In the genomic region with DNA sequence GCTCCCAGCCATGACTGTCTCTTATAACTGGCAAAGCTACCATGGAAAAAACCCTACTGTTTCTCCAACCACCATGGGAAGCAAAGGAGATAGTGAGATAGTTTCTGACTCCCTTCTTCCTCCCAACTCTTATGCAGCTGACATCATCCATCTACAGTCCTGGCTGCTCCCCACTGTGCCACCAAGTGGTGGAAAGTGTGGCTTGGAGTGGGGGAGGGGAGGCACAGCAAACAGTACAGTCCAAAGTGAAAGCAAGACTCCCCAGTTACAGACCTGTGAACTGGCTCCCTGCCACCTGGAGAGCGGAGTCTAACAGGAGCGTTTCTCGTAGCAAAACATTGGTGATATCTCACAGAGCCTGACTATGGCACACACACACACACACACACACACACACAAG, we compare ENCODE assay signal across 13 mouse cellular contexts. TPM values are rescaled to one million over a fixed set of nuclear protein-coding genes. Genes with fewer than 3 reads are reported as not detected.
DNase-seq lines count a peak whose midpoint lies in the region; ATAC-seq lines count a peak whose summit lies in the region.
"Had no signal": no experiment of that assay in that cellular context is flagged by ENCODE, and none has a peak within 500 bp of the region (broad histone marks: within the 10 kb centered on the region; RNA-seq: fewer than 3 reads in every experiment).

No protein-coding gene starts in this region.

- H3K36me3 ChIP-seq in heart, embryonic 16.5 days (ENCODE audit: control insufficient read depth, insufficient read depth) = no peaks in the 10 kb centered on the region
- H3K36me3 ChIP-seq: heart, embryonic 12.5 days; limb, embryonic 15.5 days; neural tube, embryonic 12.5 days had no signal

- no peaks in the 10 kb centered on the region for H3K4me1 ChIP-seq in heart, embryonic 16.5 days (ENCODE audit: control insufficient read depth, insufficient read depth, low read length)
- H3K4me1 ChIP-seq: forebrain, embryonic 13.5 days; limb, embryonic 15.5 days; neural tube, embryonic 12.5 days had no signal

- no peak overlapping the region for H3K27ac ChIP-seq in heart, embryonic 16.5 days (ENCODE audit: low read length)
- H3K27ac ChIP-seq: forebrain, embryonic 13.5 days; limb, embryonic 15.5 days; neural tube, embryonic 12.5 days had no signal

- no peak overlapping the region for H3K4me3 ChIP-seq in heart, embryonic 16.5 days (ENCODE audit: low read length)
- H3K4me3 ChIP-seq: forebrain, embryonic 13.5 days; heart, embryonic 12.5 days; limb, embryonic 15.5 days; neural tube, embryonic 12.5 days had no signal

- DNase-seq in heart, postnatal 14 days = no peak
- peak; percentile 57 for DNase-seq in 416B (ENCODE audit: low read depth)
- peak; percentile 25 for DNase-seq in lung, postnatal 10 days
- DNase-seq in gastrocnemius, adult 8-10 months (ENCODE audit: low spot score in 2 of 2) = no peak
- no peak for DNase-seq in embryo, embryonic 10.5 days (ENCODE audit: low spot score)
- no peak for DNase-seq in gastrocnemius, postnatal 25 days
- DNase-seq: embryo, embryonic 11 days had no signal

- H3K27me3 ChIP-seq in heart, embryonic 16.5 days (ENCODE audit: control insufficient read depth, insufficient read depth, low read length) = no peaks in the 10 kb centered on the region
- H3K27me3 ChIP-seq: forebrain, embryonic 13.5 days; limb, embryonic 15.5 days had no signal

- WGBS in heart, embryonic 16.5 days = 49% methylated on average over 3 of the region's 3 CpGs

- ATAC-seq in heart, embryonic 16.5 days (replicated peaks; ENCODE audit: extremely low read depth, insufficient read depth, low FRiP score) = 0 out of 2 replicates have a peak, but pooled peaks have one; percentile 32
- peak; percentile 50; the same call in 1 of the 2 replicates for ATAC-seq in granulocyte monocyte progenitor cell, adult 5-6 weeks (replicated peaks; ENCODE audit: poor library complexity, severe bottlenecking)
- ATAC-seq: forebrain, embryonic 13.5 days had no signal

- intact Hi-C loops in heart, postnatal 14 days (cut with DNase I) = no loop called here

- H3K9ac ChIP-seq in heart, embryonic 16.5 days (ENCODE audit: low read length) = no peak overlapping the region
- H3K9ac ChIP-seq: forebrain, embryonic 13.5 days; heart, embryonic 12.5 days; limb, embryonic 15.5 days; neural tube, embryonic 12.5 days had no signal

- no peaks in the 10 kb centered on the region for H3K9me3 ChIP-seq in heart, embryonic 16.5 days (replicated peaks; ENCODE audit: control insufficient read depth, low read length)
- H3K9me3 ChIP-seq: forebrain, embryonic 13.5 days; heart, embryonic 12.5 days; limb, embryonic 15.5 days; neural tube, embryonic 12.5 days had no signal

- H3K4me2 ChIP-seq in heart, embryonic 16.5 days (ENCODE audit: low read depth, low read length) = no peak overlapping the region
- H3K4me2 ChIP-seq: forebrain, embryonic 13.5 days; heart, embryonic 12.5 days; limb, embryonic 15.5 days; neural tube, embryonic 12.5 days had no signal

RNA-seq across cellular contexts. Expression of gene Mrpl46, which starts 20.5 kb away (rescaled TPM):
- polyA plus RNA-seq in heart, embryonic 16.5 days (2015; fragmentation: Nextera tagmentation; extraction: Ambion mirVana) = 59.2 and 64.9 TPM in 2 replicates
- total RNA-seq in heart, postnatal 14 days (2021) = 10 to 100 TPM; 42.8 to 48.3 TPM
- total RNA-seq in granulocyte monocyte progenitor cell, adult 5-6 weeks (2014; fragmentation: Nextera tagmentation) = 30.9 and 37.6 TPM in 2 replicates
- 58.0 and 60.1 TPM in 2 replicates for total RNA-seq in granulocyte monocyte progenitor cell, adult 5-6 weeks (2017)
- total RNA-seq in gastrocnemius, adult 8-10 months (2022) = 10 to 100 TPM; 25.3 to 29.7 (median 26.6) TPM
- total RNA-seq in gastrocnemius, postnatal 25 days (2021) = 10 to 100 TPM; 28.1 to 30.9 TPM

RNA-seq across cellular contexts. Expression of gene Mrps11, which starts 20.9 kb away (rescaled TPM):
- 59.0 and 64.7 TPM in 2 replicates for polyA plus RNA-seq in heart, embryonic 16.5 days (2015; fragmentation: Nextera tagmentation; extraction: Ambion mirVana)
- total RNA-seq in heart, postnatal 14 days (2021) = 10 to 100 TPM; 45.1 to 46.0 TPM
- 40.4 and 49.9 TPM in 2 replicates for total RNA-seq in granulocyte monocyte progenitor cell, adult 5-6 weeks (2014; fragmentation: Nextera tagmentation)
- 32.4 and 35.7 TPM in 2 replicates for total RNA-seq in granulocyte monocyte progenitor cell, adult 5-6 weeks (2017)
- total RNA-seq in gastrocnemius, adult 8-10 months (2022) = 10 to 100 TPM; 26.4 to 34.9 (median 30.2) TPM
- 10 to 100 TPM; 30.2 to 30.3 TPM for total RNA-seq in gastrocnemius, postnatal 25 days (2021)

RNA-seq across cellular contexts. Expression of gene Det1, which starts 43.2 kb away (rescaled TPM):
- 13.5 and 14.2 TPM in 2 replicates for polyA plus RNA-seq in heart, embryonic 16.5 days (2015; fragmentation: Nextera tagmentation; extraction: Ambion mirVana)
- 1 to 10 TPM; 8.6 to 9.9 TPM for total RNA-seq in heart, postnatal 14 days (2021)
- total RNA-seq in granulocyte monocyte progenitor cell, adult 5-6 weeks (2014; fragmentation: Nextera tagmentation) = 17.2 and 22.5 TPM in 2 replicates
- 12.3 and 17.9 TPM in 2 replicates for total RNA-seq in granulocyte monocyte progenitor cell, adult 5-6 weeks (2017)
- total RNA-seq in gastrocnemius, adult 8-10 months (2022) = 10 to 100 TPM; 22.8 to 29.3 (median 23.3) TPM
- total RNA-seq in gastrocnemius, postnatal 25 days (2021) = 10 to 100 TPM; 13.3 to 14.5 TPM

Comparison
In these comparisons a context has a peak if more than half of its experiments do, and no peak if none do; other contexts are left out.
1. DNase-seq: peak in 416B (single experiment) and lung, postnatal 10 days (single experiment); none in heart, postnatal 14 days (0 of 2), gastrocnemius, adult 8-10 months (0 of 2), embryo, embryonic 10.5 days (single experiment) and gastrocnemius, postnatal 25 days (single experiment).